Mouse (Mus musculus) midbrain, postnatal 0 days (tissue): Measurements from ENCODE around the gene Rd3l. TPM values are rescaled to one million over a fixed set of nuclear protein-coding genes. Genes with fewer than 3 reads are reported as not detected.

Experiments
- ATAC-seq: fragments of 200-750 bp; cut with Nextera tagmentation; 2 replicates; pipeline ENCODE4 v1.8.0; 2017; ENCODE audit warnings: moderate number of reproducible peaks, mild to moderate bottlenecking, moderate TSS enrichment, moderate library complexity; ENCODE audit not compliant: low FRiP score
- DNase-seq: peaks from one replicate; pipeline ENCODE4 v3.0.0-alpha.2; 2015; ENCODE audit warnings: low spot score
- H3K27ac ChIP-seq: fragments of 300-500 bp; sonication (generic); 2 replicates; pipeline ENCODE4 v1.5.1; 2014; ENCODE audit warnings: low read depth, mild to moderate bottlenecking, low read length, mixed read lengths
- H3K27me3 ChIP-seq: fragments of 300-500 bp; sonication (generic); 2 replicates; pipeline ENCODE4 v1.6.1; 2014; ENCODE audit warnings: low read length, control low read depth, mixed read lengths; ENCODE audit not compliant: insufficient read depth
- H3K36me3 ChIP-seq: fragments of 300-500 bp; sonication (generic); 2 replicates; pipeline ENCODE4 v1.6.1; 2014; ENCODE audit warnings: low read length, control low read depth, mixed read lengths; ENCODE audit not compliant: insufficient read depth
- H3K4me1 ChIP-seq: fragments of 300-500 bp; sonication (generic); 2 replicates; pipeline ENCODE4 v1.6.1; 2014; ENCODE audit warnings: mild to moderate bottlenecking, control low read depth, antibody characterized with exemption, low read length, mixed read lengths; ENCODE audit not compliant: insufficient read depth
- H3K4me2 ChIP-seq: fragments of 300-500 bp; sonication (generic); 2 replicates; pipeline ENCODE4 v1.6.1; 2014; ENCODE audit warnings: low read depth, mild to moderate bottlenecking, low read length, mixed read lengths; ENCODE audit not compliant: poor library complexity, severe bottlenecking
- H3K4me3 ChIP-seq: fragments of 300-500 bp; sonication (generic); 2 replicates; pipeline ENCODE4 v1.5.1; 2014; ENCODE audit warnings: low read depth, mild to moderate bottlenecking, low read length, moderate library complexity
- H3K9ac ChIP-seq: fragments of 300-500 bp; sonication (generic); replicated peaks from 2 replicates; pipeline ENCODE4 v1.6.1; 2014; ENCODE audit warnings: mild to moderate bottlenecking, low read length, moderate library complexity, mixed read lengths; ENCODE audit not compliant: poor library complexity, severe bottlenecking
- H3K9me3 ChIP-seq: fragments of 300-500 bp; sonication (generic); 2 replicates; pipeline ENCODE4 v1.6.1; 2016; ENCODE audit warnings: low read length, control low read depth
- CTCF ChIP-seq: IDR thresholded peaks from 2 replicates; pipeline ENCODE4 v1.5.1; 2016; ENCODE audit warnings: antibody characterized with exemption, mild to moderate bottlenecking
- WGBS: fragments of 180-500 bp; shearing (Covaris S2); extraction: QIAGEN DNeasy Blood & Tissue Kit; methylation state at CpG from one replicate; pipeline ENCODE4 v1.1.7; 2014; 5-methylcytosine and 5-hydroxymethylcytosine counted together
- polyA plus RNA-seq: library from polyadenylated mRNA; unstranded; fragments of >200 nt; fragmentation: Nextera tagmentation; extraction: Ambion mirVana; gene quantifications from 2 replicates; pipeline ENCODE4 v1.2.1, GENCODE M21; 2015
- total RNA-seq: library from RNA; depleted of rRNA; stranded (reverse); fragments of >200 nt; gene quantifications from 2 replicates; pipeline ENCODE4 v1.2.3, GENCODE M21; 2014

The Rd3l gene
- total and polyA plus RNA-seq, 2 experiments from 2014 or later, result 0.38 TPM; not detected in 1

DNA sequence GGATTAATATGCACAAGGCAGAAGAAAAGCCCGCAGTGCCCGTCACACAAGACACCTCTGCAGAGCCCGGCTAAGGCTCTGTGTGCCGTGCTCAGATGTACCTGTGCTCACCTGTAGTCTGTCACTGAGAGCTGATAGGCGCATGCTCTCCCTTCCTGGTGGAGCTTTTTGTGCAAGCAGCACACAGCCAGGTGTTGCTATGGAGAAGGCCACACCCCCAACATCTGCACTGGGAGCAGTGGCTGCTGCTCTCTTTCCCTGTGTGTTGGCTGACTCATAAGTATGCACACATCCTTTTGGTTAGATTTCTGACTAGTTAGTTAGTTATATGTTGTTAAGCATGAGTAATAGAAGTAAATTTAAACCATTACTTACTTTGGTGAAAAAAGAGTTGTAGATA, 11.5 kb upstream of the Rd3l start:
- Histone ChIP-seq H3K36me3 (no peaks in the 10 kb centered on the region), H3K27ac (no peak overlapping the region), H3K4me1 (no peaks in the 10 kb centered on the region), H3K9me3 (no peaks in the 10 kb centered on the region), H3K4me2 (no peak overlapping the region), H3K9ac (no peak overlapping the region), H3K4me3 (no peak overlapping the region), H3K27me3 (no peaks in the 10 kb centered on the region)
- no peak for ATAC-seq
- no peak for DNase-seq
- WGBS, result 90% methylated on average over 5 of the region's 5 CpGs
- no peak for TF ChIP-seq CTCF

DNA sequence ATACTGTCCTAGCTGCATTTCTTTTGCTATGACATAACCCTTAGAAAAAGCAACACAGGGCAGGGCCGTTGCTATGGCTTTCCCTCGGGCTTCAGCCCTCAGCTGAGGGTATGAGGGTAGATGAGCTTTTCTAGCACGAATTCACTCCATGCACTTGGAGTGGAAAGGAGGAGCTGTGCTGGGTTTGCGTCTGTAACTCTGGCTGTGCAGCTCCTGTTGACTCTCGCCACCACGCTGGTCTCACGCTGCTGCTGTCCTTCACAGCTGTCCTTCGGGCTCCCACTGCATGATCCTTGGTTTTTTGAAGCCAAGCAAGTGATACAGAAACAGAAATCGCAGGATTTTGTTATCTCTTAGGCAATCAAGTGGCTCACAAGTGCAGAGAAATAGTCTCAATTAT, 5.6 kb upstream of the Rd3l start:
- Histone ChIP-seq H3K4me2 (no peak overlapping the region), H3K9me3 (no peaks in the 10 kb centered on the region), H3K9ac (no peak overlapping the region), H3K4me3 (no peak overlapping the region), H3K36me3 (no peaks in the 10 kb centered on the region), H3K27me3 (no peaks in the 10 kb centered on the region), H3K27ac (no peak overlapping the region), H3K4me1 (no peaks in the 10 kb centered on the region)
- 43% methylated on average over 9 of the region's 9 CpGs for WGBS
- ATAC-seq (no peak), DNase-seq (no peak)
- TF ChIP-seq CTCF, result no peak

DNA sequence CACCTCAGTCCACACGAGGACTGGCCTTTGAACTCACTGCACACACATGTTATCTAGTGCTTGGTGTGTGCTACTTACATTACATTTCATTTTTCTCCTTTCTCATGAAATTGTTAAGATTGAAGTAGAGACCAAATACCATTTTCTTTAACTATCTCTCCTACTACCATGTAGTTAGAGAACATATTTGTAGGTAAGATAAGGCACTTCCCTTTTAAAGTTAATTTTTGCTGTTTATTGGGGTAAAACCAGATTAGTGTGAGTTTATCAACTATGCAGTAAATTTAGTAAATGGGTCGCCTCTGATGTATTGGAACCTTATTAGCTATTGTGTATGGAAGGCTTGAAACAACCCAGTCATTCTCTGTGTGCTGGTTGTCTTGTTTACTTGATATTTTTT, 2.0 kb upstream of the Rd3l start:
- Histone ChIP-seq H3K4me1 (no peaks in the 10 kb centered on the region), H3K4me2 (no peak overlapping the region), H3K4me3 (no peak overlapping the region), H3K36me3 (no peaks in the 10 kb centered on the region), H3K27ac (no peak overlapping the region), H3K9me3 (no peaks in the 10 kb centered on the region), H3K27me3 (no peaks in the 10 kb centered on the region), H3K9ac (no peak overlapping the region)
- no peak for TF ChIP-seq CTCF
- 65% methylated on average over 2 of the region's 2 CpGs for WGBS
- no peak for DNase-seq
- ATAC-seq, result no peak

DNA sequence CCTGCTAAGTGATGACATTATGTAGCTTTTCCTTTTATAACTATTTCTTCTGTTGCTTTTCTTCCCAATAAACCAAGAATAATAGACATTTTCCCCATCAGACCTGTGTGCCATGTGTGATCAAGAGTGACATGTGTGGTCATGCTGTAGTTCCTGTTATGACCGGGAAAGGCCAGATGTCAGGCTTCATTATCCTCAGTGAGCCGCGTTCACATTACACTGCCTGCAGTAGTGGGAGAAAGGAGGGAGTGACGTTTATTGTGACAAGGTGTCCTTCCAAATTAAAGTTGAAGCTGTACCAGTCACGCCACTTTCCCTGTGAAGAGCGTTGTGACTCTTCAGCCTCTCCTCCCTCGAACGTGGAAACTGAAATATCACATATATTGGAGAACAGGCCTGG, 714 bp upstream of the Rd3l start:
- no peak overlapping the region for H3K4me2 ChIP-seq
- H3K4me3 ChIP-seq, result no peak overlapping the region

DNA sequence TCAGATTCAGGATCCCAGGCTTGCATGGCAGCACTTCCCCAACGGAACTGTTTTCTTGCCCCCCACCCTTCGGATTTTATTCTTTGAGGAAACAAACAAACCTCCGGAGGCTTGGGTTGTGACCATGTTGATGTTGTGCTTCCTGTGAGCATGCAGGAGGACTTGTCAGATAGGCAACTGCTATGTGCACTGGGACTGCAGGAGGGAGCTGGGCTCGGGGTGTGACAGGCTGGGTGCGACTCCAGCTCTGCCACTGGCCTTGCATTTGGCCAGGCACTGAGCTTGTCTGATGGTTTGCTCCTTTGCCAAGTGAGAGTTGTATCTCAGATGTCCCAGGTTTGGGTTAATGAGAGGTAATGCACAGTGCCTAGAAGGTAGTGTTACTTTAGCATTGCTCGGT, 2.8 kb downstream of the Rd3l start:
- no peaks in the 10 kb centered on the region for H3K9me3 ChIP-seq
- H3K4me3 ChIP-seq, result no peak overlapping the region
- H3K27me3 ChIP-seq, result no peaks in the 10 kb centered on the region
- no peak overlapping the region for H3K9ac ChIP-seq
- no peaks in the 10 kb centered on the region for H3K4me1 ChIP-seq
- ATAC-seq, result no peak
- TF ChIP-seq CTCF, result no peak
- no peak overlapping the region for H3K27ac ChIP-seq
- WGBS, result 81% methylated on average over 6 of the region's 6 CpGs
- no peak overlapping the region for H3K4me2 ChIP-seq
- DNase-seq, result no peak
- no peaks in the 10 kb centered on the region for H3K36me3 ChIP-seq

More for the DNA sequence above, 714 bp upstream of the Rd3l start:
- no peak for TF ChIP-seq CTCF
- Histone ChIP-seq H3K27me3 (no peaks in the 10 kb centered on the region), H3K4me1 (no peaks in the 10 kb centered on the region), H3K9me3 (no peaks in the 10 kb centered on the region), H3K27ac (no peak overlapping the region), H3K9ac (no peak overlapping the region), H3K36me3 (no peaks in the 10 kb centered on the region)
- ATAC-seq, result no peak
- WGBS, result 76% methylated on average over 8 of the region's 8 CpGs
- no peak for DNase-seq

DNA sequence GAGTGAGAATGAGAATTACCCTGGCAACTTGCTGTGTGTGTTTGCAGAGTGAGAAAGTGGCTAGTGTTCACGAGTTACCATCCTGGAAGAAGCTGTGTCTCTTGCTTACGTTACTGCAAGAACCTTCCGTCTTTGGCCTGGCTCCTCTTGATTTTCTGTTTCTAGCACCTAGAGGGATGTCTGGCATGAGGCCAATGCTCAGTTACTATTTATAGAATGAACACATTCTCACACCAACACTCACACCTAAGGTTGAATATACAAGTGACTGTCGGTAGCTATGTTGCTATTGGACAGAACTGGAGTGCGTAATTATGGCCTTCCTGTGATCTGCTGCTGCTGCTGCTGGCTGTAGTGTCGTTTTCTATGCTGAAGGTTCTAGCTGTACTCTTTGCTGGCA, 4.0 kb downstream of the Rd3l start:
- DNase-seq (peak; percentile 65), ATAC-seq (no peak)
- H3K36me3 ChIP-seq, result no peaks in the 10 kb centered on the region
- 46% methylated on average over 6 of the region's 6 CpGs for WGBS
- H3K9me3 ChIP-seq, result no peaks in the 10 kb centered on the region
- no peak overlapping the region for H3K4me3 ChIP-seq
- no peaks in the 10 kb centered on the region for H3K4me1 ChIP-seq
- no peak for TF ChIP-seq CTCF
- H3K9ac ChIP-seq, result no peak overlapping the region
- no peak overlapping the region for H3K27ac ChIP-seq
- H3K27me3 ChIP-seq, result no peaks in the 10 kb centered on the region
- H3K4me2 ChIP-seq, result no peak overlapping the region

DNA sequence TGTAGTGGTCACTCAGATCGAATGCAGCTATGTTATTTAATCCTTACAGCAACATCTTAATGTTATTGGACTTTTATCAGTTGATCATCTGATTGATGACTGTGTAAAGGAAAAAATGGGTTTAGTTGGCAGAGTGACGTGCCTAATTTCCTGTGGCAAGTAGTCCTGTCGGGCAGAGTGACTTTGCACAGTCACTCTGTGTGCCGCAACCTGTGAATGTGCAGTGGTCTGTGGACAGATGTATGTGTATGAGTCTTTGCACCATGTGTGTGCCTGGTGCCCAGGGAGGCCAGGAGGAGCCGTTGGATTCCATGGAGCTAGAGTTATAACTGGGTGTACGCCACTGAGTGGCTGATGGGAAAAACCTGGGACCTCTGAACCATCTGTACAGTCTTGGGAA, 6.5 kb downstream of the Rd3l start:
- Histone ChIP-seq H3K36me3 (no peaks in the 10 kb centered on the region), H3K4me2 (no peak overlapping the region), H3K4me1 (no peaks in the 10 kb centered on the region), H3K9ac (no peak overlapping the region), H3K9me3 (no peaks in the 10 kb centered on the region), H3K27me3 (no peaks in the 10 kb centered on the region), H3K27ac (no peak overlapping the region), H3K4me3 (no peak overlapping the region)
- DNase-seq (no peak), ATAC-seq (no peak)
- 84% methylated on average over 6 of the region's 6 CpGs for WGBS
- no peak for TF ChIP-seq CTCF
